Mouse (Mus musculus): ENCODE results near the gene Gm20388. TPM values are rescaled to one million over a fixed set of nuclear protein-coding genes. Genes with fewer than 3 reads are reported as not detected.

The Gm20388 gene
- polyA plus RNA-seq, 1 experiment from 2014 or later = not detected

DNA sequence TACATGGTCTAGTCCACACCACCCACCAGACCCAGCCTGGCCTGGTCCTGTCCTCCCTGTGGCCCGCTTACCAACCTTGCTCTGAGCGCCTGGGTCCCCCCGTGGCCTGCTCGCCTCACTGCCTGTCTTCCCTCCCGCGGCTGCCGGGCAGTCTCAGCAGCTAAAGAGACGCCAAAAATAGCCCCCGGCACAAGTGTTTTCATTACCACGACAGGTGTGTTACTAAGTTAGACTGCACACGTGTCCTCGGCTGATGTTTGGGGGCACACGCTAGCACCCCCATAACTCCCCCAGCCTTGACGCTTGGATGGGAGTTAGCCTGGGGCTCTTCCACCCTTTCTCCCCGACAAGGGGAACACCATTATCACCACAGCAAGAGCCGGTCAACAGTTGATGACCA lies 2735.7 kb downstream of the Gm20388 start:
- Histone ChIP-seq H3K4me3 (no peak overlapping the region), H3K27me3 (0 out of 2 replicates have a peak, but pooled peaks cover 3% of the 10 kb centered on the region), H3K36me3 (no peaks in the 10 kb centered on the region), H3K4me1 (replicated peaks) (peaks cover 30% of the 10 kb centered on the region), H3K4me2 (peak overlapping the region; percentile 3; the same call in 1 of the 2 replicates), H3K9me3 (replicated peaks) (no peaks in the 10 kb centered on the region), H3K27ac (no peak overlapping the region), H3K9ac (no peak overlapping the region)
- 53% methylated on average over 16 of the region's 16 CpGs for WGBS
- ATAC-seq (replicated peaks; ENCODE audit: insufficient number of reproducible peaks, insufficient read depth, low FRiP score, low read depth) = no peak

DNA sequence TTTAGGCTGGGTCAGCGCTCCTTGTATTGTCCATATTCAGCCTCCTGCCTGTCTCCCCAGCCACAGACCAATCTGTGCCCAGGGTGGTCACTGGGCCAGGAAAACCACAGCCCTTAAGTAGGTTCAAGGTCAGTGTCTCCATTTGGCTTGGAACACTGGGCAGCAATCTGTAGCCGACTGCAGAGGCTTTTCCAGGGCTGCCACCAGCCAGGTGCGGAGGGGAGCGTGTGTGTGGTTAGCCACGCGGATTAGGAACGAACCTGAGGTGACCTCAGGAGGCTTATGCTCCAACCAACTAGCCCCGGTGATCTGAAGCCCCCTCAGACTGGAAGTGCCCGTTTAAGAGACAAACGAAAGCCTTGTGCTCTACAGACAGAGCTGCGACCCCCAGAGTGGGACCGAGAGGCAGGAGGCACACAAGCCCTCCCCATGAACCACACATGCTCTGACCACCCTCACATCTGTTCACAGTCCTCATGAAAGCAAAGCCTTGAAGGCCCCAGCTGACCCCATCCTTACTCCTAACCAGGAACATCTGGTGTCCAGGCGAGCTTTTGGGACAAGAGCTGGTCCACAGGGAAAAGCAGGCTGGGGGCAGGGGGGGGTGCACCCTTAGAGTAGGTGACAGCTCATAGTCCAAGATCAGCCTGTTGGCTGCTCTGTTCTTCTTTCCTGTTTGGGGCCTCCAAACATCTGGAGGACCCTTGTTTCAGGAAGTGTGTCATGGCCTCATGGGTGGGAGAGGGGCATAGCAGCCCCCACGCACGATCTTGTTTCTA lies 2737.7 kb downstream of the Gm20388 start:
- H3K9ac ChIP-seq = no peak overlapping the region
- H3K9me3 ChIP-seq (replicated peaks) = no peaks in the 10 kb centered on the region
- H3K27me3 ChIP-seq = 0 out of 2 replicates have a peak, but pooled peaks cover 5% of the 10 kb centered on the region
- no peak for ATAC-seq (replicated peaks; ENCODE audit: insufficient number of reproducible peaks, insufficient read depth, low FRiP score, low read depth)
- peaks cover 26% of the 10 kb centered on the region for H3K4me1 ChIP-seq (replicated peaks)
- no peaks in the 10 kb centered on the region for H3K36me3 ChIP-seq
- no peak overlapping the region for H3K4me2 ChIP-seq
- H3K27ac ChIP-seq = no peak overlapping the region
- WGBS = 76% methylated on average over 15 of the region's 15 CpGs
- no peak overlapping the region for H3K4me3 ChIP-seq

- no peak overlapping the region for H3K9ac ChIP-seq
- 62% methylated on average over 16 of the region's 16 CpGs for WGBS
- no peaks in the 10 kb centered on the region for H3K36me3 ChIP-seq
- no peak overlapping the region for H3K4me2 ChIP-seq
- ATAC-seq (replicated peaks; ENCODE audit: insufficient number of reproducible peaks, insufficient read depth, low FRiP score, low read depth) = no peak
- no peak overlapping the region for H3K27ac ChIP-seq
- peaks cover 46% of the 10 kb centered on the region for H3K4me1 ChIP-seq (replicated peaks)
- 0 out of 2 replicates have a peak, but pooled peaks cover 5% of the 10 kb centered on the region for H3K27me3 ChIP-seq
- no peaks in the 10 kb centered on the region for H3K9me3 ChIP-seq (replicated peaks)
- no peak overlapping the region for H3K4me3 ChIP-seq
Observed at GRCm38 (mm10) chr8:122651326-122651921, 2740.8 kb downstream of the Gm20388 start.

- Histone ChIP-seq H3K9me3 (replicated peaks) (no peaks in the 10 kb centered on the region), H3K4me2 (no peak overlapping the region), H3K36me3 (no peaks in the 10 kb centered on the region), H3K9ac (no peak overlapping the region), H3K4me1 (replicated peaks) (peaks cover 41% of the 10 kb centered on the region), H3K27ac (no peak overlapping the region), H3K27me3 (0 out of 2 replicates have a peak, but pooled peaks cover 5% of the 10 kb centered on the region), H3K4me3 (no peak overlapping the region)
- ATAC-seq (replicated peaks; ENCODE audit: insufficient number of reproducible peaks, insufficient read depth, low FRiP score, low read depth) = no peak
- WGBS = 57% methylated on average over 6 of the region's 6 CpGs
Observed at GRCm38 (mm10) chr8:122652643-122653042, 2742.0 kb downstream of the Gm20388 start.

DNA sequence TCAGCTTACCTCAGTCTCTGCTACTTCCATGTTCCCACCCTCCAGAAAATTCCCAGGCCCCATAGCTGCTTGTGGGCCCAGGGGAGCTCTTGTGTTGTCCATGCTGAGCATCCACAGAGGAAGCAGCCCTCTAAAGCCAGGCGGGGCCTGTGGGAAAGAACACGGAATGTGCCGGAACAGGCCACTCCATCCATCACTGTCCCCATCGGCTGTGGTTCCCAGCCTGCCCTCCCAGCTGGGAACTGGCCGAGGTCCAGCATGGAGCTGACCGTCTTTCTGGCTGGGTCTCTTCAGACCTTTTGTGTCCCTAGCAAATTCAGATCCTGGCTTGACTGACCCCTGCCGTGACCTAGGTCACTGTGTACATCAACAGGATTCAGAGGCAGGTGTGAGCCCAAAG lies 2744.1 kb downstream of the Gm20388 start:
- Histone ChIP-seq H3K4me2 (no peak overlapping the region), H3K27ac (peak overlapping the region; percentile 14; the same call in 1 of the 2 replicates), H3K9ac (no peak overlapping the region), H3K4me3 (no peak overlapping the region), H3K4me1 (replicated peaks) (peaks cover 51% of the 10 kb centered on the region), H3K27me3 (0 out of 2 replicates have a peak, but pooled peaks cover 5% of the 10 kb centered on the region), H3K36me3 (no peaks in the 10 kb centered on the region), H3K9me3 (replicated peaks) (no peaks in the 10 kb centered on the region)
- no peak for ATAC-seq (replicated peaks; ENCODE audit: insufficient number of reproducible peaks, insufficient read depth, low FRiP score, low read depth)
- WGBS = 41% methylated on average over 7 of the region's 7 CpGs

DNA sequence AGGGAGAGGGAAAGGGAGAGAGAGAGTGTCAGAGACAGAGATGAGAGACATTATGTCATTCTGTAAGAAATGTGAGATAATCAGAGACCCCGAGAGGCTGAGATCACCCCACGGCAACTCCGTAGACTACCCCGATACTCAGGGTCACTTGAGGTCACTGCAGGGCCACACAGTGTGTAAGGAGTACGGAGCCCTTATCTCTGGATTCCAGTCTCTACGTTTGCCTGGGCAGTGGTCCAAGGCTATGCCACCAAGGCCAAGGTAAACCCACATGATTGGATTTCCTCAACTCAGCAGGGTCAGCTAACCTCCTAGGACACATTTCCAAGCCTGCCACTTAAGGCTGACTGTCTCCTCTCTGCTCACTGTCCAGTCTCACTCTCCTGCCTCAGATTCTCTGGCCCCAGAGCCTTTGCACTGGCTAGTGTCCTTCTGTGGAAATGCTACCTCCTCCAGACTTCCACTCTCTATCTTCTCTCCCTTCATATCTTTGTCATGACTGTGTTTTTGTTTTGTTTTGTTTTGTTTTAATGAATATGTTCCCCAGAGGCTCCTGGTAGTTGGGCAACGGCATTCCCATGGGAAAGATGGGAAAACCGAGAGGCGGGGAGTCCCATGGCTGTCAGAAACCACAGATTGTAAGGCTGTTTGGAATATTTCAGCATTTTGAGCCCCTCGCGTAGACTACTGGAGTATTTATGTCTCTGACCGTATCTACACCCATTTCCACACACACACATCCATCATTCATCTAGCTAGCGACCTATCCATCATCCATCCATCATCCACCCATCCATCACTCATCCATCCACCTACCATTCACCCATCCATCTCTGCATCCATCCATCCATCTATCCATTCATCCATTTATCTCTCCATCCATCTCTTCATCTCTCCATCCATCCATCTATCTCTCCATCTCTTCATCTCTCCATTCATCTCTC lies 2745.7 kb downstream of the Gm20388 start:
- Histone ChIP-seq H3K27ac (peak overlapping the region; percentile 17; the same call in 1 of the 2 replicates), H3K9me3 (replicated peaks) (no peaks in the 10 kb centered on the region), H3K9ac (no peak overlapping the region), H3K27me3 (0 out of 2 replicates have a peak, but pooled peaks cover 3% of the 10 kb centered on the region), H3K36me3 (no peaks in the 10 kb centered on the region), H3K4me2 (no peak overlapping the region), H3K4me1 (replicated peaks) (peaks cover 57% of the 10 kb centered on the region), H3K4me3 (no peak overlapping the region)
- 49% methylated on average over 13 of the region's 13 CpGs for WGBS
- ATAC-seq (replicated peaks; ENCODE audit: insufficient number of reproducible peaks, insufficient read depth, low FRiP score, low read depth) = peak; percentile 53

DNA sequence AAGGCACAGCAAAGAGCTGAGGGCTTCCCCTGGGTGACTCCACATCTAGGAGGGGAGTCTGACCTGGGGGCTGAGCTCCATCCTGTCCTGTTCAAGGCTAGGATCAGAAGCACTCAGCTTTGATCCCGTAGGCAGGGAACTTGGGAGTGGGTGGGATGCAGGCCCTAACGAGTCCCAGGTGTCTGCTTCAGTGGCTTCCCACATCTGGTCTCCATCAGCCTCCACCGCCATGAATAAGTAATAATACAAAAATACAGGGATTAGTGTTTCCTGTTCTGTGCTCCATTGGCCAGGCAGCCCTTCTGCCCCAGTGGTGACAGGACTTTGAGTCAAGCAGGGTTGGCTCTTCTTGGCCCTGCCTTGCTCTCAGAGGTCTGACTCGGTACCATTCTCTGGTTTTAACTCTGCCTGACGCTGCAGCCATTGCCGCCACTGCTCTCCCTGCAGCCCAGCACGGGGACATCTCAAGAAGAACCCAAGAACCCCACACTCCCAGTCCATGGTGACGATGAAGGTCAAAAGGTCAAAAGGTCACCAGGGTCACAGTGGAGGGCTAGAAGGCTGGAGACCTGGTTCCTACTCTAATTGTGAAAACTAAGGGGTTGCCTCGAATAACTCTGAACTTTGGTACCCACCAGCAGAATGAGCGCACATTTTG lies 2747.6 kb downstream of the Gm20388 start:
- 74% methylated on average over 10 of the region's 10 CpGs for WGBS
- H3K9ac ChIP-seq = no peak overlapping the region
- no peak overlapping the region for H3K4me3 ChIP-seq
- no peak for ATAC-seq (replicated peaks; ENCODE audit: insufficient number of reproducible peaks, insufficient read depth, low FRiP score, low read depth)
- no peak overlapping the region for H3K4me2 ChIP-seq
- no peaks in the 10 kb centered on the region for H3K9me3 ChIP-seq (replicated peaks)
- no peak overlapping the region for H3K27ac ChIP-seq
- H3K4me1 ChIP-seq (replicated peaks) = peaks cover 60% of the 10 kb centered on the region
- H3K36me3 ChIP-seq = no peaks in the 10 kb centered on the region
- H3K27me3 ChIP-seq = no peaks in the 10 kb centered on the region

DNA sequence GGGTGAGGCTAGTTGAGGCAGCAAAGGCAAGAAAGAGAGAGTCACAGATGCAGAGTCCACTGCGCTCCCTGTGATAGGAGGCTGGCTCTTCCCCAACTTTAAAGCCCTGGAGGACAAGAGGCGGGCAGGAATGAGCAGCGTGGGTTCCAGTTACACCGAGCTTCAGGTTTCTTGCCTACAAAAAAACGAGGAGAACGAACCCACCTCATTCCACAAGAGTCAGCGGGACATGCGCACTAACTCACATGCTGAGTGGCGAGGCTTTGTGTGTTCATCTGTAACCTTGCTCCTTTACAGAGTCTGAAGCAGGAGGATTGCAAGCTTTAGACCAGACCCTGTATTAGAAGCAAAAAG lies 2748.1 kb downstream of the Gm20388 start:
- no peaks in the 10 kb centered on the region for H3K36me3 ChIP-seq
- no peak overlapping the region for H3K9ac ChIP-seq
- no peak for ATAC-seq (replicated peaks; ENCODE audit: insufficient number of reproducible peaks, insufficient read depth, low FRiP score, low read depth)
- H3K27ac ChIP-seq = no peak overlapping the region
- H3K27me3 ChIP-seq = no peaks in the 10 kb centered on the region
- no peak overlapping the region for H3K4me2 ChIP-seq
- peaks cover 60% of the 10 kb centered on the region for H3K4me1 ChIP-seq (replicated peaks)
- no peak overlapping the region for H3K4me3 ChIP-seq
- 77% methylated on average over 9 of the region's 9 CpGs for WGBS
- no peaks in the 10 kb centered on the region for H3K9me3 ChIP-seq (replicated peaks)

- no peak for ATAC-seq (replicated peaks; ENCODE audit: insufficient number of reproducible peaks, insufficient read depth, low FRiP score, low read depth)
- Histone ChIP-seq H3K9ac (no peak overlapping the region), H3K27me3 (no peaks in the 10 kb centered on the region), H3K4me2 (no peak overlapping the region), H3K36me3 (no peaks in the 10 kb centered on the region), H3K4me1 (replicated peaks) (peaks cover 59% of the 10 kb centered on the region), H3K4me3 (no peak overlapping the region), H3K27ac (no peak overlapping the region), H3K9me3 (replicated peaks) (no peaks in the 10 kb centered on the region)
- 79% methylated on average over 2 of the region's 2 CpGs for WGBS
Observed at GRCm38 (mm10) chr8:122660022-122660421, 2749.4 kb downstream of the Gm20388 start.

DNA sequence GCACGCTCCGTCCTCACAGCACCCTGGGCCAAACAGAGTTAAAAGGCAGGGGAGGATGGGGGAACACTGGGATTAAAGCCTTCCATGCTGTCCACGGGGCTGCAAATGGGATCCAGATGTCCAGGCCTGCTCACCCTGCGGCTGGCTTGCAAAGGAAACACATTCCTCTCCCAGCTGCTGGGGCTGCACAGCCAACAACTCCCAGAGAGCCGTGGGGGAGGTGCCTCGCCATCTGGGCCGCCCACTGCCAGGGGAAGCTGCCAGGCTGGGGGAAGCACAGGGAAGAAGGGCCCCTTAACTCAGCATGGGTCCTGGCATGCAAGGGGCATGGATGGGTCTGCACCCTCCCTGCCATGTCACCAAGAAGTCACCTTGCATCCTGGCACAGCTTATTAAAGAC lies 2750.5 kb downstream of the Gm20388 start:
- no peaks in the 10 kb centered on the region for H3K9me3 ChIP-seq (replicated peaks)
- ATAC-seq (replicated peaks; ENCODE audit: insufficient number of reproducible peaks, insufficient read depth, low FRiP score, low read depth) = peak; percentile 52
- H3K4me3 ChIP-seq = no peak overlapping the region
- 0 out of 2 replicates have a peak overlapping the region, but pooled peaks have one; percentile 4 for H3K4me2 ChIP-seq
- H3K4me1 ChIP-seq (replicated peaks) = peaks cover 59% of the 10 kb centered on the region
- WGBS = 25% methylated on average over 7 of the region's 7 CpGs
- no peaks in the 10 kb centered on the region for H3K27me3 ChIP-seq
- H3K27ac ChIP-seq = peak overlapping the region; percentile 50
- no peaks in the 10 kb centered on the region for H3K36me3 ChIP-seq
- H3K9ac ChIP-seq = no peak overlapping the region
